Mouse (Mus musculus): ENCODE results near the gene Slc11a2. TPM values are rescaled to one million over a fixed set of nuclear protein-coding genes. Genes with fewer than 3 reads are reported as not detected.
"Not testable (repeated sequence)": the region's sequence is repeated elsewhere in the genome, so short reads cannot be mapped to it uniquely, and the experiment has no call there.

The Slc11a2 gene
- polyA plus RNA-seq, 1 experiment: not detected

DNA sequence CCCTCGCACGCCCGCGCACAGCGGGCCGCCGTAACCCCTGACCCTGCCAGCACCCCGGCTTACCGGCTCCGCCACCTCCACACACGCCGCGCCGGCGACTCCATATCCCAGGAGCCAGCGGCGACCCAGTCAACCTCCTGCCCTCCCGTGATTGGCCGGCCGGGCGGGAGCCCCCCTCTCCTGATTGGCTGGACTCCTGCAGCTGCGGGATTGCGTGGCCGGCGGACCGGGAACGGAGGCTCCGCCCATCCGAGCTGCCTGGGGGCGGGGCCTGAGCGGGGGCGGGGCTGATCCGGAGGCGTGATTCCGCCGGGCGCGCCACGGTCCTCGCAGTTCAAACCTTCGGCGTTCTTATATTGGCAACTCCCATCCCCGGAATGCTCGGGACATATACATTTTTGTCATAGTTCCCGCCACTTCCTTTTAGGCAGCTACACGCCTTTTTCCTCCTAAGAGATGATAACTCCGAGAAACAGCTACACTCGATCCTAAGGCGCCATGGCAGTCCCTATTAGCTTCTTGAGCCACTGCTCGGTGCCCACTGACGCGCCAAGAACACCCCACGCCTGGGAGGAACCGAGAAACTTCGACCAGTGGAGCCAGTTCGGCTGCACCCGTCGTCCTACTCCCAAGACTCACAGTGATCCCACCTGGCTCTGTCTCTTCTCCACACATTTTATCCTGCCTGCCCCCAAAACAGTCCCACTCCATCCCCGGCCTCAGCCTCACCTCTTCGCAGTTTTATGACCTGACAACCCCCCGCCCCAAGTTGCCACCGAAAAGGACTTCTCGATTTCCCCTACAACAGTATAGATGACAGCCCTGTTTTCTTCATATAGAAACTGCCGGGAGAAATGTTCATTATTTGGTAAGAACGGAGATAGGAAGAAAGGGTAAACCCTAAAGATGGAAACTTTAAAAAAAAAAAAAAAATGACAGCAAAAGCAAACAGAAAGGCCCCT is 1.7 kb downstream of the Slc11a2 start:
- Histone ChIP-seq H3K4me3 (ENCODE audit: insufficient read depth, low read depth, low read length) (peak overlapping the region; percentile 86), H3K27ac (ENCODE audit: insufficient read depth, low read depth, low read length) (no peak overlapping the region), H3K4me1 (ENCODE audit: control insufficient read depth, insufficient read depth, low read length) (peaks cover 22% of the 10 kb centered on the region)
- TF ChIP-seq CTCF (IDR thresholded peaks at IDR 0.05; ENCODE audit: insufficient read depth, low read depth, low read length) (no peak), POLR2A (IDR thresholded peaks at IDR 0.05; ENCODE audit: insufficient read depth, low read depth, low read length) (peak; percentile 81)
- under 1% methylated on average over 65 of the region's 65 CpGs for WGBS

GRCm38 (mm10) chr15:100422476-100422875 is 2.4 kb downstream of the Slc11a2 start:
- TF ChIP-seq CTCF (IDR thresholded peaks at IDR 0.05; ENCODE audit: insufficient read depth, low read depth, low read length): no peak
- TF ChIP-seq POLR2A (IDR thresholded peaks at IDR 0.05; ENCODE audit: insufficient read depth, low read depth, low read length): no peak
- Histone ChIP-seq H3K27ac (ENCODE audit: insufficient read depth, low read depth, low read length) (no peak overlapping the region), H3K4me3 (ENCODE audit: insufficient read depth, low read depth, low read length) (peak overlapping the region; percentile 86), H3K4me1 (ENCODE audit: control insufficient read depth, insufficient read depth, low read length) (peaks cover 22% of the 10 kb centered on the region)
- whole genome bisulfite sequencing: under 1% methylated on average over 44 of the region's 44 CpGs

DNA sequence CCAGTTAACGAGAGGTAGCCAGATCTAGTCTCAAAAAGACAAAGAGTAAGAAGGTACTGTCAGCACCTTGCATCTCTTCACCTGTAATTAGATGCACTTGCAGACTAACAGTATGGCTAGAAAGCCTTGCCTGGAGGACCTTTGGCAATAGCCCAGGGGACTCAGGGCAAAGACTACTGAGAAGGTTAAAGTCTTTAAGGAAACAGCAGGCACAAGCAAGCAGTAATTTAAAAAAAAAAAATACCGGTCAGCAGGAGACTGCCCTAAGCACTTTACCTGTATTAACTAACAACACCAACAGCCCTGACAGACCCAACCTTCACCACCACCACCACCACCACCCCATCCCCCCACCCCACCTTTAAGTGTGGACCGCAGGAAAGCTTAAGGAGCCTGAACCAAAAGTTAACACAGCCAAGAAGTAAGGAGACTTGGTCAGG is 3.1 kb downstream of the Slc11a2 start, which contains the start of gene Gm5475:
Gene Gm5475 (plus strand): TSS at position 390 of the 440 bp plus-strand sequence.
- WGBS: 20% methylated on average over 3 of the region's 3 CpGs

GRCm38 (mm10) chr15:100421059-100421757 is 3.7 kb downstream of the Slc11a2 start:
- Histone ChIP-seq H3K4me1 (ENCODE audit: control insufficient read depth, insufficient read depth, low read length) (peaks cover 22% of the 10 kb centered on the region), H3K27ac (ENCODE audit: insufficient read depth, low read depth, low read length) (no peak overlapping the region), H3K4me3 (ENCODE audit: insufficient read depth, low read depth, low read length) (peak overlapping the region; percentile 8; the same call in 1 of the 2 replicates)
- WGBS: 21% methylated on average over 8 of the region's 8 CpGs
- TF ChIP-seq CTCF (IDR thresholded peaks at IDR 0.05; ENCODE audit: insufficient read depth, low read depth, low read length): no peak
- TF ChIP-seq POLR2A (IDR thresholded peaks at IDR 0.05; ENCODE audit: insufficient read depth, low read depth, low read length): no peak

More for the DNA sequence above, 3.1 kb downstream of the Slc11a2 start, which contains the start of gene Gm5475:
- H3K4me3 ChIP-seq (ENCODE audit: insufficient read depth, low read depth, low read length): peak within 1 kb of the TSS; percentile 86
- H3K27ac ChIP-seq (ENCODE audit: insufficient read depth, low read depth, low read length): not testable (repeated sequence)
- H3K4me1 ChIP-seq (ENCODE audit: control insufficient read depth, insufficient read depth, low read length): peaks cover 22% of the 10 kb centered on the region

GRCm38 (mm10) chr15:100419901-100420745 is 4.7 kb downstream of the Slc11a2 start:
- Histone ChIP-seq H3K4me1 (ENCODE audit: control insufficient read depth, insufficient read depth, low read length) (peaks cover 23% of the 10 kb centered on the region), H3K27ac (ENCODE audit: insufficient read depth, low read depth, low read length) (0 out of 2 replicates have a peak overlapping the region, but pooled peaks have one; percentile 12), H3K4me3 (ENCODE audit: insufficient read depth, low read depth, low read length) (no peak overlapping the region)
- TF ChIP-seq CTCF (IDR thresholded peaks at IDR 0.05; ENCODE audit: insufficient read depth, low read depth, low read length): no peak
- no peak for TF ChIP-seq POLR2A (IDR thresholded peaks at IDR 0.05; ENCODE audit: insufficient read depth, low read depth, low read length)
- 63% methylated on average over 9 of the region's 9 CpGs for WGBS

DNA sequence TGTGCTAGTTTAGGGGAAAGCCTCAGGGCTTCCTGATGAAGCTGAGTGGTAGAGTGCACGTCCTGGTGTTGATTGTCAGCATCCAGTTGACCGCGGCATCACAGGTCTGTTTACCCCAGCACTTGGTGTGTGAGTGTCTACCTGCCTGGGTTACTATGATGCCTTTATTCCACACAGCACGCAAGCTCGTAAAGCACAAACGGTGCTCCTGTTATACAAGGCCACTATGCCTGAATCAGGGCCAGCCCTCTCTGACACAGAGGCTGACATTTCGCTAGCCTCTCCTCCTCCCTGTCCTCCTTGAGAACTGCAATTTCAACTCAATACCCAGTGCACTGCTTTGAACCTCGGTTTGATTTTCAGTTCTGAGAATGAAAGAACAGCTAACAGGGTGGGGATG is 5.6 kb downstream of the Slc11a2 start:
- peak overlapping the region; percentile 12; the same call in 1 of the 2 replicates for H3K27ac ChIP-seq (ENCODE audit: insufficient read depth, low read depth, low read length)
- H3K4me1 ChIP-seq (ENCODE audit: control insufficient read depth, insufficient read depth, low read length): peaks cover 26% of the 10 kb centered on the region
- TF ChIP-seq POLR2A (IDR thresholded peaks at IDR 0.05; ENCODE audit: insufficient read depth, low read depth, low read length) (no peak), CTCF (IDR thresholded peaks at IDR 0.05; ENCODE audit: insufficient read depth, low read depth, low read length) (no peak)
- no peak overlapping the region for H3K4me3 ChIP-seq (ENCODE audit: insufficient read depth, low read depth, low read length)
- WGBS: 48% methylated on average over 8 of the region's 8 CpGs

DNA sequence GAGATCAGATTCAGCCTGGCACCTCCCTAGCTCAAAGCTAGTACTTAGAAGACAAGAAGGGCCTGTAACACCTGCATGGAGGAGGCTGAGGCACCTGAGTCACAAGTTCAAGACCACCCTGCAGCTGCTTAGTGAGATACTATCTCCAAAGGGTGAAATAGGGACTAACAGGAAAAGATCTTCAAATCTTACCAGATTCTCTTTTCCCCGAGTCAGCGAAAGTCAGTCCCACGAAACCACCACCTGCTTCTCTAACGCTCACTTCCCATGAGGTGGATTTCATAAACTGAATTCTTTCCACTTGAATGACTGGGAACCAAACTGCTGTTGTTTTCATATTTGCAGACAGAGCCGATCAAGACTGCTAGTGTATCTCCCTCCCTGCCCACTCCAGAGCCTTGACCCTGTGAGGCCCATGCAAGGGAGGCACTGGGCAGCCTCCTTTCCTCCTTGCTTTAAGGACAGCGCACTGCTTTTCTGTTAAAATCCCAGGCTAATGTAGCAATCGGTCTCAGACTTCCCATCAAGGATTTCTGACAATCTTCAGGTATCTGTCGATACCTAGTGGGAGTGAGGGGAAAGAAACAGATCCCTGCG is 6.9 kb downstream of the Slc11a2 start:
- H3K27ac ChIP-seq (ENCODE audit: insufficient read depth, low read depth, low read length): no peak overlapping the region
- TF ChIP-seq POLR2A (IDR thresholded peaks at IDR 0.05; ENCODE audit: insufficient read depth, low read depth, low read length) (no peak), CTCF (IDR thresholded peaks at IDR 0.05; ENCODE audit: insufficient read depth, low read depth, low read length) (no peak)
- WGBS: 85% methylated on average over 9 of the region's 9 CpGs
- H3K4me1 ChIP-seq (ENCODE audit: control insufficient read depth, insufficient read depth, low read length): peaks cover 23% of the 10 kb centered on the region
- no peak overlapping the region for H3K4me3 ChIP-seq (ENCODE audit: insufficient read depth, low read depth, low read length)

- Histone ChIP-seq H3K27ac (ENCODE audit: insufficient read depth, low read depth, low read length) (no peak overlapping the region), H3K4me3 (ENCODE audit: insufficient read depth, low read depth, low read length) (no peak overlapping the region), H3K4me1 (ENCODE audit: control insufficient read depth, insufficient read depth, low read length) (peaks cover 18% of the 10 kb centered on the region)
- TF ChIP-seq POLR2A (IDR thresholded peaks at IDR 0.05; ENCODE audit: insufficient read depth, low read depth, low read length) (no peak), CTCF (IDR thresholded peaks at IDR 0.05; ENCODE audit: insufficient read depth, low read depth, low read length) (no peak)
- 86% methylated on average over 8 of the region's 8 CpGs for WGBS
Observed at GRCm38 (mm10) chr15:100415684-100416083, 9.2 kb downstream of the Slc11a2 start.

Measured in olfactory bulb, adult 2 months (tissue).